Comparison of ENCODE assay signal across 18 mouse cellular contexts in genomic region chr13:44114856-44115255, GRCm38 (mm10).
"Had no signal": no experiment of that assay in that cellular context is flagged by ENCODE, and none has a peak within 500 bp of the region (broad histone marks: within the 10 kb centered on the region; RNA-seq: fewer than 3 reads in every experiment).

No protein-coding gene starts in this region.

- H3K9me3 ChIP-seq: midbrain, embryonic 10.5 days; midbrain, embryonic 13.5 days; neural tube, embryonic 13.5 days; neural tube, embryonic 15.5 days had no signal

- H3K27me3 ChIP-seq: neural tube, embryonic 13.5 days; neural tube, embryonic 15.5 days had no signal

- H3K4me2 ChIP-seq: lung, embryonic 14.5 days; midbrain, embryonic 13.5 days; neural tube, embryonic 13.5 days; neural tube, embryonic 15.5 days had no signal

- H3K36me3 ChIP-seq: midbrain, embryonic 10.5 days; midbrain, embryonic 13.5 days; neural tube, embryonic 13.5 days; neural tube, embryonic 15.5 days had no signal

- ATAC-seq: midbrain, embryonic 13.5 days; midbrain, embryonic 16.5 days had no signal

- DNase-seq: lung, adult 18-20 months; lung, embryonic 14.5 days; lung, postnatal 10 days; lung, postnatal 4 days; retina, postnatal 1 day; right cerebral cortex, adult 18-20 months; right cerebral cortex, postnatal 25 days; right cerebral cortex, postnatal 4 days; spleen, adult 18-20 months; thymus, adult 2 months; thymus, postnatal 4 days had no signal

- H3K27ac ChIP-seq: liver, embryonic 14.5 days; midbrain, embryonic 10.5 days; midbrain, embryonic 13.5 days; neural tube, embryonic 13.5 days; neural tube, embryonic 15.5 days had no signal

- H3K9ac ChIP-seq: liver, embryonic 14.5 days; lung, embryonic 14.5 days; midbrain, embryonic 13.5 days; neural tube, embryonic 13.5 days; neural tube, embryonic 15.5 days had no signal

- H3K4me3 ChIP-seq: midbrain, embryonic 10.5 days; midbrain, embryonic 13.5 days; myocyte; neural tube, embryonic 13.5 days; neural tube, embryonic 15.5 days had no signal
